Mouse (Mus musculus): Measurements from ENCODE around the gene H2-D1. TPM values are rescaled to one million over a fixed set of nuclear protein-coding genes. Genes with fewer than 3 reads are reported as not detected.

H2-D1 gene
- polyA plus RNA-seq, 1 experiment = 69.0 TPM

- no peak for TF ChIP-seq GATA1 (IDR thresholded peaks at IDR 0.05; ENCODE audit: low read length)
Measured at GRCm38 (mm10) chr17:35304478-35304877, 41.9 kb downstream of the H2-D1 start.

Other genes starting within 250 kb of the H2-D1 start
- 1.0 and 1.4 TPM in 2 replicates for gene Vwa7, start 246.2 kb upstream of the H2-D1 start, polyA plus RNA-seq (2012)
- gene Sapcd1, start 234.7 kb upstream of the H2-D1 start, polyA plus RNA-seq (2012) = 40.3 and 64.9 TPM in 2 replicates
- 7.0 and 7.1 TPM in 2 replicates for gene Msh5, start 216.0 kb upstream of the H2-D1 start, polyA plus RNA-seq (2012)
- 168 and 216 TPM in 2 replicates for gene Clic1, start 212.8 kb upstream of the H2-D1 start, polyA plus RNA-seq (2012)
- gene Ddah2, start 203.7 kb upstream of the H2-D1 start, polyA plus RNA-seq (2012) = 156 and 185 TPM in 2 replicates
- not detected in 2 replicates for gene Ly6g6c, start 197.3 kb upstream of the H2-D1 start, polyA plus RNA-seq (2012)
- gene Mpig6b, start 196.5 kb upstream of the H2-D1 start, polyA plus RNA-seq (2012) = not detected in 2 replicates
- not detected in 2 replicates for gene Ly6g6e, start 185.8 kb upstream of the H2-D1 start, polyA plus RNA-seq (2012)
- gene Ly6g6d, start 184.7 kb upstream of the H2-D1 start, polyA plus RNA-seq (2012) = 0.22 TPM in 1 of 2 replicates, not detected in the other
- 0.05 and 0.06 TPM in 2 replicates for gene Ly6g6f, start 177.1 kb upstream of the H2-D1 start, polyA plus RNA-seq (2012)
- 112 and 148 TPM in 2 replicates for gene Abhd16a, start 173.5 kb upstream of the H2-D1 start, polyA plus RNA-seq (2012)
- gene Ly6g5c, start 154.5 kb upstream of the H2-D1 start, polyA plus RNA-seq (2012) = not detected in 2 replicates
- 0.08 and 0.15 TPM in 2 replicates for gene Ly6g5b, start 147.3 kb upstream of the H2-D1 start, polyA plus RNA-seq (2012)
- gene Gpank1, start 141.3 kb upstream of the H2-D1 start, polyA plus RNA-seq (2012) = 62.0 and 85.8 TPM in 2 replicates
- gene Csnk2b, start 140.7 kb upstream of the H2-D1 start, polyA plus RNA-seq (2012) = 66.1 and 68.9 TPM in 2 replicates
- 11.4 and 13.3 TPM in 2 replicates for gene D17H6S53E, start 136.4 kb upstream of the H2-D1 start, polyA plus RNA-seq (2012)
- 0.23 and 0.27 TPM in 2 replicates for gene Apom, start 130.7 kb upstream of the H2-D1 start, polyA plus RNA-seq (2012)
- 685 and 826 TPM in 2 replicates for gene Bag6, start 127.6 kb upstream of the H2-D1 start, polyA plus RNA-seq (2012)
- gene Prrc2a, start 97.8 kb upstream of the H2-D1 start, polyA plus RNA-seq (2012) = 1,478 and 1,496 TPM in 2 replicates
- not detected in 2 replicates for gene Aif1, start 86.7 kb upstream of the H2-D1 start, polyA plus RNA-seq (2012)
- gene Lst1, start 74.3 kb upstream of the H2-D1 start, polyA plus RNA-seq (2012) = 0.39 and 0.49 TPM in 2 replicates
- gene Ltb, start 68.3 kb upstream of the H2-D1 start, polyA plus RNA-seq (2012) = 0.09 and 0.12 TPM in 2 replicates
- not detected in 2 replicates for gene Tnf, start 60.7 kb upstream of the H2-D1 start, polyA plus RNA-seq (2012)
- not detected in 2 replicates for gene Lta, start 57.4 kb upstream of the H2-D1 start, polyA plus RNA-seq (2012)
- not detected in 2 replicates for gene Gm16181, start 41.9 kb upstream of the H2-D1 start, polyA plus RNA-seq (2012)
- gene Atp6v1g2, start 29.1 kb upstream of the H2-D1 start, polyA plus RNA-seq (2012) = 2.2 and 2.7 TPM in 2 replicates
- gene Nfkbil1, start 26.9 kb upstream of the H2-D1 start, polyA plus RNA-seq (2012) = 39.6 and 44.3 TPM in 2 replicates
- gene Ddx39b, start 21.0 kb upstream of the H2-D1 start, polyA plus RNA-seq (2012) = 326 and 338 TPM in 2 replicates
- not detected in 2 replicates for gene H2-Q1, start 57.7 kb downstream of the H2-D1 start, polyA plus RNA-seq (2012)
- not detected in 2 replicates for gene H2-Q2, start 79.5 kb downstream of the H2-D1 start, polyA plus RNA-seq (2012)
- not detected in 2 replicates for gene H2-Q4, start 116.9 kb downstream of the H2-D1 start, polyA plus RNA-seq (2012)
- gene H2-Q6, start 162.1 kb downstream of the H2-D1 start, polyA plus RNA-seq (2012) = not detected in 2 replicates
- gene H2-Q7, start 176.4 kb downstream of the H2-D1 start, polyA plus RNA-seq (2012) = not detected in 2 replicates
- gene H2-Q10, start 207.4 kb downstream of the H2-D1 start, polyA plus RNA-seq (2012) = not detected in 2 replicates
- not detected in 2 replicates for gene Pou5f1, start 243.3 kb downstream of the H2-D1 start, polyA plus RNA-seq (2012)